Mouse (Mus musculus): ENCODE measurements around the gene Ints7.

The Ints7 gene

DNA sequence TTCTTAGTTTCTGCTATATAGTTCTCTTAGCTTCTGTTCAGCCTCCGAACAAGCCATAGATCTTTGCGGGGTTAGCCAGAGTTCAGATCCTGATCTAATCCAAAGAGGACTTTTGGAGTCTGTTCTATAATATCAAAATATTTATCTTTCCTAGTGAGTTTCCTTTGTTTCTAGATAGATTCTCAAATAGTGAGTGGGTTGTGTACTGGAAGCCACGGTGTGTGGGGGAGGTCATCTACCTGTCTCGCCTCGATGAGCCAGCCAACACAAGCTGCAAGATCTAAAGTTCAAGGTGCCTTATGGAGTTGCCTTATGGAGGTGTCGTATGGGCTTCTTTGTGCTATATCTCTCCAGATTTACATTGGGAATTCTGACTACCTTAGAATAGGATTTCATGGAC lies 88.2 kb downstream of the Ints7 start:
- H3K9me3 ChIP-seq (ENCODE audit: low read length) = no peaks in the 10 kb centered on the region
- no peaks in the 10 kb centered on the region for H3K27me3 ChIP-seq (ENCODE audit: insufficient read depth, low read length)
- H3K36me3 ChIP-seq (ENCODE audit: insufficient read depth, low read length) = no peaks in the 10 kb centered on the region
- H3K4me3 ChIP-seq (replicated peaks; ENCODE audit: low read length) = no peak overlapping the region
- TF ChIP-seq CTCF (conservative IDR thresholded peaks at IDR 0.05; ENCODE audit: low read length) = no peak
- TF ChIP-seq NANOG (IDR thresholded peaks at IDR 0.05; ENCODE audit: borderline replicate concordance, low read length) = no peak
- TF ChIP-seq POU5F1 (IDR thresholded peaks at IDR 0.05; ENCODE audit: borderline replicate concordance, low read length) = no peak
- peaks cover 82% of the 10 kb centered on the region for H3K4me1 ChIP-seq (replicated peaks; ENCODE audit: low read depth, low read length)

DNA sequence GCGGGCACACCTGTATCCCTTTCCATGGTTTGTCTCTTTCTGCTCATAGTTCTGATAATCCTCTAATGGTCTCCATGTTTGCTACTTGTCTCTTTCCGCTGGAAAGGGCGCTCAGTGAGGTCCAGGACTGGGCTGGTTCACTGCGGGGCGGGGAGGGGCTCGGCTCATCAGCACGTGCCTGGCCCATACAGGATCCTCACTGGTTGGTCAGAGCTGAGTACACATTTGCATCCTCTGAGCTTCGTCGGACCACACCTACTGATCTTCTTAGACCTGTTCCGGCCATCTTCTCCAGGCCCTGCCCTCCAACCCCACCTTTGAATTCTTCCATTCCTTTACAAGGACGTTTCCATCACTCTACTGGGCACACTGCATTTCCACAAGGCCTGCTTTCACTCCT lies 90.9 kb downstream of the Ints7 start:
- no peak for TF ChIP-seq CTCF (conservative IDR thresholded peaks at IDR 0.05; ENCODE audit: low read length)
- TF ChIP-seq NANOG (IDR thresholded peaks at IDR 0.05; ENCODE audit: borderline replicate concordance, low read length) = no peak
- no peak for TF ChIP-seq POU5F1 (IDR thresholded peaks at IDR 0.05; ENCODE audit: borderline replicate concordance, low read length)
- peak overlapping the region; percentile 35; the same call in 1 of the 2 replicates for H3K4me3 ChIP-seq (replicated peaks; ENCODE audit: low read length)
- H3K9me3 ChIP-seq (ENCODE audit: low read length) = no peaks in the 10 kb centered on the region
- H3K36me3 ChIP-seq (ENCODE audit: insufficient read depth, low read length) = no peaks in the 10 kb centered on the region
- H3K27me3 ChIP-seq (ENCODE audit: insufficient read depth, low read length) = no peaks in the 10 kb centered on the region
- peaks cover 57% of the 10 kb centered on the region for H3K4me1 ChIP-seq (replicated peaks; ENCODE audit: low read depth, low read length)

DNA sequence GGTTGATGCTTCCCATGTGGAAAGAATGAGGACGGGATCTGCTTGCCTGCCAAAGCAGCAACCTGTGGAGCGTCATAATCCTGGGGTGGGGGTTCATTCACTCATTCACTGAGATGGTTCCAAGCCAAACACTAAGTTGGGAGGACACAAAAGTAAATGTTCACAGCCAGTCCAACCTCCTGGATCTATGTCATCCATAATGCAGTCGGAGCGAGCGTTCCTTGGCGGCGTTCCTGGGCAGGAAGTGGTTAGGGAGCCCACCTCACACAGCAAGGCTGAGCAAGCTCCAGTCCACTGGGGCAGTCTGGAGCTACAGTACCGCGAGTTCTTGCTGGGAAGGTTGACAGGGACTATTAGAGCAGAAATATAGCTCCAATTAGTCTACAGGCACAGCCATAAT lies 92.6 kb downstream of the Ints7 start:
- TF ChIP-seq CTCF (conservative IDR thresholded peaks at IDR 0.05; ENCODE audit: low read length) (no peak), POU5F1 (IDR thresholded peaks at IDR 0.05; ENCODE audit: borderline replicate concordance, low read length) (no peak), NANOG (IDR thresholded peaks at IDR 0.05; ENCODE audit: borderline replicate concordance, low read length) (no peak)
- H3K27me3 ChIP-seq (ENCODE audit: insufficient read depth, low read length) = no peaks in the 10 kb centered on the region
- H3K9me3 ChIP-seq (ENCODE audit: low read length) = no peaks in the 10 kb centered on the region
- H3K4me3 ChIP-seq (replicated peaks; ENCODE audit: low read length) = 0 out of 2 replicates have a peak overlapping the region, but pooled peaks have one; percentile 17
- H3K36me3 ChIP-seq (ENCODE audit: insufficient read depth, low read length) = no peaks in the 10 kb centered on the region
- peaks cover 40% of the 10 kb centered on the region for H3K4me1 ChIP-seq (replicated peaks; ENCODE audit: low read depth, low read length)

Measured in E14TG2a.4 (cell line).